Mouse (Mus musculus) mature B cell (primary cell): ENCODE results near the gene Inpp1.

Source experiments
- in situ Hi-C: fragments of 300-500 bp; cut with MboI; formaldehyde crosslinking; loops from 2 replicates; pipeline ENCODE4 v1.14.3; 2019

Inpp1 gene

GRCm38 (mm10) chr1:52793692-52794091, 23.8 kb downstream of the Inpp1 start:
- in situ Hi-C loops = no loop called here

GRCm38 (mm10) chr1:52792701-52793100, 24.8 kb downstream of the Inpp1 start:
- in situ Hi-C loops = no loop called here

- in situ Hi-C loops = no loop called here
Observed at GRCm38 (mm10) chr1:52787254-52787653, 30.2 kb downstream of the Inpp1 start.

- in situ Hi-C loops = no loop called here
Observed at GRCm38 (mm10) chr1:52765176-52766111, 52.0 kb downstream of the Inpp1 start.

GRCm38 (mm10) chr1:52763894-52764809, 53.3 kb downstream of the Inpp1 start:
- in situ Hi-C loops = no loop called here

- in situ Hi-C loops = loop anchor here (10.0 kb wide), 1 partner anchor 113 kb away; no protein-coding TSS in a partner anchor
Observed at GRCm38 (mm10) chr1:52758174-52758573, 59.3 kb downstream of the Inpp1 start.

- in situ Hi-C loops = loop anchor here (10.0 kb wide), 1 partner anchor 110 kb away; no protein-coding TSS in a partner anchor
Observed at GRCm38 (mm10) chr1:52754331-52754730, 63.2 kb downstream of the Inpp1 start.

GRCm38 (mm10) chr1:52753828-52754227, 63.7 kb downstream of the Inpp1 start:
- in situ Hi-C loops = loop anchor here (10.0 kb wide), 1 partner anchor 109 kb away; no protein-coding TSS in a partner anchor

- in situ Hi-C loops = loop anchor here (10.0 kb wide), 1 partner anchor 108 kb away; no protein-coding TSS in a partner anchor
Observed at GRCm38 (mm10) chr1:52752706-52753105, 64.8 kb downstream of the Inpp1 start.

- in situ Hi-C loops = loop anchor here (10.0 kb wide), 1 partner anchor 107 kb away; no protein-coding TSS in a partner anchor
Observed at GRCm38 (mm10) chr1:52751634-52752033, 65.9 kb downstream of the Inpp1 start.

GRCm38 (mm10) chr1:52749978-52750377, 67.5 kb downstream of the Inpp1 start:
- in situ Hi-C loops = loop anchor here (10.0 kb wide), 1 partner anchor 105 kb away; no protein-coding TSS in a partner anchor

- in situ Hi-C loops = no loop called here
Observed at GRCm38 (mm10) chr1:52748260-52748659, 69.2 kb downstream of the Inpp1 start.

- in situ Hi-C loops = no loop called here
Observed at GRCm38 (mm10) chr1:52742567-52742966, 74.9 kb downstream of the Inpp1 start.
